Mouse (Mus musculus) forebrain, embryonic 11.5 days (tissue): ENCODE data around the gene Gm13119. TPM values are rescaled to one million over a fixed set of nuclear protein-coding genes. Genes with fewer than 3 reads are reported as not detected.

Source experiments
- ATAC-seq: fragments of 200-750 bp; cut with Nextera tagmentation; replicated peaks from 2 replicates; pipeline ENCODE4 v1.8.0; 2017; ENCODE audit warnings: moderate TSS enrichment; ENCODE audit not compliant: low FRiP score
- DNase-seq: peaks from one replicate; pipeline ENCODE4 v3.0.0-alpha.2; 2017; ENCODE audit warnings: low spot score
- H3K27ac ChIP-seq: fragments of 300-500 bp; sonication (generic); 2 replicates; pipeline ENCODE4 v1.5.1; 2014; ENCODE audit warnings: low read depth, low read length
- H3K27me3 ChIP-seq: fragments of 300-500 bp; sonication (generic); 2 replicates; pipeline ENCODE4 v1.6.1; 2014; ENCODE audit warnings: mild to moderate bottlenecking, low read length, mixed read lengths; ENCODE audit not compliant: control insufficient read depth, insufficient read depth
- H3K36me3 ChIP-seq: fragments of 300-500 bp; sonication (generic); 2 replicates; pipeline ENCODE4 v1.6.1; 2014; ENCODE audit warnings: mild to moderate bottlenecking, low read length, moderate library complexity, mixed read lengths; ENCODE audit not compliant: control insufficient read depth, insufficient read depth
- H3K4me1 ChIP-seq: fragments of 300-500 bp; sonication (generic); replicated peaks from 2 replicates; pipeline ENCODE4 v1.6.1; 2014; ENCODE audit warnings: low read length, mixed read lengths; ENCODE audit not compliant: control insufficient read depth, insufficient read depth
- H3K4me2 ChIP-seq: fragments of 300-500 bp; sonication (generic); 2 replicates; pipeline ENCODE4 v1.6.1; 2014; ENCODE audit warnings: low read depth, mild to moderate bottlenecking, low read length, moderate library complexity, mixed read lengths; ENCODE audit not compliant: severe bottlenecking
- H3K4me3 ChIP-seq: fragments of 300-500 bp; sonication (generic); 2 replicates; pipeline ENCODE4 v1.5.1; 2014; ENCODE audit warnings: low read depth, low read length
- H3K9ac ChIP-seq: fragments of 300-500 bp; sonication (generic); 2 replicates; pipeline ENCODE4 v1.6.1; 2014; ENCODE audit warnings: low read length
- H3K9me3 ChIP-seq: fragments of 300-500 bp; sonication (generic); 2 replicates; pipeline ENCODE4 v1.6.1; 2016; ENCODE audit warnings: low read length, mixed read lengths; ENCODE audit not compliant: control insufficient read depth
- WGBS: fragments of 180-500 bp; shearing (Covaris S2); extraction: QIAGEN DNeasy Blood & Tissue Kit; methylation state at CpG from one replicate; pipeline ENCODE4 v1.1.7; 2014; 5-methylcytosine and 5-hydroxymethylcytosine counted together
- polyA plus RNA-seq: library from polyadenylated mRNA; unstranded; fragments of >200 nt; fragmentation: Nextera tagmentation; extraction: Ambion mirVana; gene quantifications from 2 replicates; pipeline ENCODE4 v1.2.1, GENCODE M21; 2014

The Gm13119 gene
- polyA plus RNA-seq, 1 experiment from 2014 or later: not detected

GRCm38 (mm10) chr4:144406261-144406660, 48.5 kb downstream of the Gm13119 start:
- WGBS: 51% methylated on average over 3 of the region's 3 CpGs
- H3K36me3 ChIP-seq: no peaks in the 10 kb centered on the region
- no peak overlapping the region for H3K4me2 ChIP-seq
- no peaks in the 10 kb centered on the region for H3K4me1 ChIP-seq
- H3K9ac ChIP-seq: no peak overlapping the region
- DNase-seq (no peak), ATAC-seq (no peak)
- no peak overlapping the region for H3K27ac ChIP-seq
- H3K27me3 ChIP-seq: no peaks in the 10 kb centered on the region
- H3K9me3 ChIP-seq: peaks cover 2% of the 10 kb centered on the region; the same call in 1 of the 2 replicates
- no peak overlapping the region for H3K4me3 ChIP-seq

- Histone ChIP-seq H3K4me3 (no peak within 1 kb of the TSS), H3K9ac (no peak within 1 kb of the TSS)
- WGBS: 78% methylated on average over 9 of the region's 9 CpGs
These were observed 50.5 kb downstream of the Gm13119 start, which contains the start of gene Pramef12 for GRCm38 (mm10) chr4:144408290-144408689. Pramef12 (minus strand) TSS chr4:144408464.

More at GRCm38 (mm10) chr4:144408290-144408689, 50.5 kb downstream of the Gm13119 start, which contains the start of gene Pramef12:
- Histone ChIP-seq H3K9me3 (peaks cover 2% of the 10 kb centered on the region; the same call in 1 of the 2 replicates), H3K36me3 (no peaks in the 10 kb centered on the region), H3K4me1 (no peaks in the 10 kb centered on the region), H3K4me2 (no peak within 1 kb of the TSS), H3K27ac (no peak within 1 kb of the TSS), H3K27me3 (no peaks in the 10 kb centered on the region)
- no peak for DNase-seq
- ATAC-seq: no peak

Other genes with a start within 250 kb of the Gm13119 start
- not detected in 2 replicates for gene Oog3, start 195.3 kb upstream of the Gm13119 start, polyA plus RNA-seq
- not detected in 2 replicates for gene Oog2, start 167.2 kb upstream of the Gm13119 start, polyA plus RNA-seq
- not detected in 2 replicates for gene C87977, start 144.6 kb upstream of the Gm13119 start, polyA plus RNA-seq
- gene Pramel5, start 77.5 kb upstream of the Gm13119 start, polyA plus RNA-seq: not detected in 2 replicates
- not detected in 2 replicates for gene Gm13128, start 27.7 kb upstream of the Gm13119 start, polyA plus RNA-seq
- gene Pramef20, start 20.0 kb downstream of the Gm13119 start, polyA plus RNA-seq: not detected in 2 replicates
- gene Pramef12, start 50.5 kb downstream of the Gm13119 start, polyA plus RNA-seq: not detected in 2 replicates
- gene 1700012P22Rik, start 80.8 kb downstream of the Gm13119 start, polyA plus RNA-seq: not detected in 2 replicates
- gene Gm9944, start 95.4 kb downstream of the Gm13119 start, polyA plus RNA-seq: not detected in 2 replicates
- not detected in 2 replicates for gene Aadacl3, start 105.8 kb downstream of the Gm13119 start, polyA plus RNA-seq
- gene 9430007A20Rik, start 161.9 kb downstream of the Gm13119 start, polyA plus RNA-seq: not detected in 2 replicates
- not detected in 2 replicates for gene Gm13124, start 207.2 kb downstream of the Gm13119 start, polyA plus RNA-seq